Mouse (Mus musculus): ENCODE data around the gene Tmcc1. TPM values are rescaled to one million over a fixed set of nuclear protein-coding genes. Genes with fewer than 3 reads are reported as not detected.

Tmcc1 gene
- total and polyA plus RNA-seq, 3 experiments: 9.1 to 30.6 TPM; not detected in 1

DNA sequence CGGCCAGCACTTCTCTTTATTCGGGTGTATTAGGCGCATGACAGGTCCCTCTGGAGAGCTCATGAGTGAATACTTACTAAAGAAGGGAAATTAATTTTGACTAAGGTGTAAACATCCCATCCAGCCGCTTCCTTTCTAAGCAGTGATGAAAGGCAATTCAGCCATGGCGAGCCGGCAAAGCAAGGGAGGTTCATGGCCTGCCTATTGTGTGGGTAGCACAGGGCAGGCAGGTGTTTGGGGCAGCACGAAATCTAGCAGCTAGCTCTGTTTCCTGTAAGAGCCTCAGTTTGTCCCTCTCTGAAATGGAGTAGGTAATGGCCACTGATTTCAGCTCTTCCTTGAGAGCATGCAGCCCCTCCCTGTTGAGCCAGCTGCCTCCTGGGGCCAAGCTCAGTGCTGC is 208.7 kb downstream of the Tmcc1 start:
- no peak overlapping the region for H3K27ac ChIP-seq (ENCODE audit: control insufficient read depth, low read depth, low read length)
- H3K27me3 ChIP-seq (ENCODE audit: control insufficient read depth in 1 of 2, insufficient read depth in 2 of 2, low read length in 2 of 2): no peaks in the 10 kb centered on the region
- TF ChIP-seq MAFK (IDR thresholded peaks at IDR 0.05; ENCODE audit: borderline replicate concordance, low read depth, low read length) (no peak), NRF1 (IDR thresholded peaks at IDR 0.05; ENCODE audit: insufficient read depth, low read depth, low read length, poor library complexity, severe bottlenecking) (no peak), GABPA (IDR thresholded peaks at IDR 0.05; ENCODE audit: low read depth, low read length) (no peak), UBTF (IDR thresholded peaks at IDR 0.05; ENCODE audit: borderline replicate concordance, insufficient read depth, low read depth, low read length) (no peak), MYB (IDR thresholded peaks at IDR 0.05; ENCODE audit: low read depth, low read length) (no peak), NELFE (IDR thresholded peaks at IDR 0.05; ENCODE audit: low read depth, low read length) (no peak), EP300 (IDR thresholded peaks at IDR 0.05; ENCODE audit: low read depth in 1 of 2, low read length in 2 of 2) (no peak), ZKSCAN1 (IDR thresholded peaks at IDR 0.05; ENCODE audit: low read depth, low read length) (no peak)
- no peak for DNase-seq (ENCODE audit: low read depth, low spot score)
- no peaks in the 10 kb centered on the region for H3K4me1 ChIP-seq (ENCODE audit: control insufficient read depth in 1 of 2, insufficient read depth in 2 of 2, low read length in 2 of 2)
- no peak overlapping the region for H3K4me3 ChIP-seq (ENCODE audit: control insufficient read depth in 1 of 2, insufficient read depth in 1 of 2, low read depth in 2 of 2, low read length in 2 of 2)
- H3K9ac ChIP-seq (ENCODE audit: control insufficient read depth, low read depth, low read length, poor library complexity, severe bottlenecking): no peak overlapping the region
- H3K79me2 ChIP-seq (ENCODE audit: control insufficient read depth, insufficient read depth, low read length, poor library complexity): no peaks in the 10 kb centered on the region
- H3K9me3 ChIP-seq (replicated peaks; ENCODE audit: insufficient read depth, low read length): no peaks in the 10 kb centered on the region
- H3K36me3 ChIP-seq (ENCODE audit: control insufficient read depth in 1 of 2, insufficient read depth in 2 of 2, low read length in 2 of 2): no peaks in the 10 kb centered on the region

DNA sequence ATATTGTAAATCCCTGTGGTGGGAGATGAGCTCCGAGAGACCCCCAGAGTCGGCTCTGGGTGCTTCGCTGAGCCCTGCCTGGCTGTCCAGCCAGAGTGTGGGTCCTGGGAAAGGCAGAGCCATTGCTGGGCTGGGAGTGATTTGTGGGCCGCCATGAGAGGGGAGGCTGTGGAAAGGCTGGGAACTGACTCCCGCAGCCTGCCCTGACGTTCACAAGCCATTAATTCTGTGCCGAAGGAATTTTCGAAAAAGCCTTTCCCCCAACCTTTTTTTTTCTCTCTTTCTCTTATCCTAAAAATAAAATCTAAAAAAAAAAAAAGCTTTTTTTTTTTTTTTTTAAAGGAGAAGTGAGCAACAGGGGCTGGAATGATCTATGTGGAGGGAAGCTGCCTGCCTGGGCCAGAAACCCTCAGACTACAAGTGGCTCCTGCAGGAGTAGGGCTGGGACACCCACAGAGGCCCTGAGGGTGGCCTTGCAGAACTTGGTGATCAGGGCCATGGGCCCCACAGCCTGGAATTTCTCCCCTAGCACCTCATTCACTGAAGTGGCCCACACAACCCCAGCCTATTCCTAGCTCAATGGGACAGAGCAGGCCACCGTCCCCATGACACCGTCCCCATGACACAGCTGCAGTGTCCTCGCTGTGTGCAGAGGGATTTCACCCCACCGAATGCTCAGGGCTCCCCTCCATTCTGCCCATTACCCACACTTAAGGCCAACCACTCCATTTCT is 209.8 kb downstream of the Tmcc1 start:
- TF ChIP-seq ZKSCAN1 (IDR thresholded peaks at IDR 0.05; ENCODE audit: low read depth, low read length) (no peak), ZNF384 (IDR thresholded peaks at IDR 0.05; ENCODE audit: low read depth, low read length) (peak; percentile 75)
- Histone ChIP-seq H3K27me3 (ENCODE audit: control insufficient read depth in 1 of 2, insufficient read depth in 2 of 2, low read length in 2 of 2) (no peaks in the 10 kb centered on the region), H3K4me1 (ENCODE audit: control insufficient read depth in 1 of 2, insufficient read depth in 2 of 2, low read length in 2 of 2) (no peaks in the 10 kb centered on the region), H3K36me3 (ENCODE audit: control insufficient read depth in 1 of 2, insufficient read depth in 2 of 2, low read length in 2 of 2) (no peaks in the 10 kb centered on the region), H3K4me3 (ENCODE audit: control insufficient read depth in 1 of 2, insufficient read depth in 1 of 2, low read depth in 2 of 2, low read length in 2 of 2) (no peak overlapping the region), H3K27ac (ENCODE audit: control insufficient read depth, low read depth, low read length) (no peak overlapping the region), H3K9ac (ENCODE audit: control insufficient read depth, low read depth, low read length, poor library complexity, severe bottlenecking) (no peak overlapping the region), H3K9me3 (replicated peaks; ENCODE audit: insufficient read depth, low read length) (no peaks in the 10 kb centered on the region), H3K79me2 (ENCODE audit: control insufficient read depth, insufficient read depth, low read length, poor library complexity) (no peaks in the 10 kb centered on the region)
- no peak for DNase-seq (ENCODE audit: low read depth, low spot score)

DNA sequence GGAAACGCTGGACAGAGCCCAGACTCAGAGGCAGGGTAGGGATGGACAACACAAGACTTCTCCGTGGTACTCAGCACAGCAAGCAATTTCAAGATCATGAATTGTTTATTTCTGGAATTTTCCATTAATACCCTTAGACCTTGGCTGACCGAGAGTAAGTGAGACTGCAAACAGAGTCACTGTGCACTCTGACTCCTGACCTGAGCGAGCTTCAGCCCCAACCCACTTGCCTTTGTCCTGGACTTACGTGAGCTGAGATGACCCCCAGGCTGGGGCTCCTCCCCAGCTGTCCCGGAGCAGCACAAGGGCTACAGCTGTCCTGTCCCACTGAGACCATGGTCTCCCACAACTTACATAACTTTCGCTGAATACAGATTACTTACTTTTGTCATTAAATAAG is 210.4 kb downstream of the Tmcc1 start:
- no peak overlapping the region for H3K4me3 ChIP-seq (ENCODE audit: control insufficient read depth in 1 of 2, insufficient read depth in 1 of 2, low read depth in 2 of 2, low read length in 2 of 2)
- no peaks in the 10 kb centered on the region for H3K79me2 ChIP-seq (ENCODE audit: control insufficient read depth, insufficient read depth, low read length, poor library complexity)
- H3K9ac ChIP-seq (ENCODE audit: control insufficient read depth, low read depth, low read length, poor library complexity, severe bottlenecking): no peak overlapping the region
- no peaks in the 10 kb centered on the region for H3K9me3 ChIP-seq (replicated peaks; ENCODE audit: insufficient read depth, low read length)
- no peaks in the 10 kb centered on the region for H3K36me3 ChIP-seq (ENCODE audit: control insufficient read depth in 1 of 2, insufficient read depth in 2 of 2, low read length in 2 of 2)
- H3K27me3 ChIP-seq (ENCODE audit: control insufficient read depth in 1 of 2, insufficient read depth in 2 of 2, low read length in 2 of 2): no peaks in the 10 kb centered on the region
- no peaks in the 10 kb centered on the region for H3K4me1 ChIP-seq (ENCODE audit: control insufficient read depth in 1 of 2, insufficient read depth in 2 of 2, low read length in 2 of 2)
- no peak for TF ChIP-seq E2F4 (IDR thresholded peaks at IDR 0.05; ENCODE audit: borderline replicate concordance, low read depth, low read length)
- TF ChIP-seq JUND (IDR thresholded peaks at IDR 0.05; ENCODE audit: low read depth, low read length): no peak
- no peak for TF ChIP-seq NELFE (IDR thresholded peaks at IDR 0.05; ENCODE audit: low read depth, low read length)
- TF ChIP-seq HCFC1 (IDR thresholded peaks at IDR 0.05; ENCODE audit: low read depth, low read length): no peak
- no peak for TF ChIP-seq CHD2 (IDR thresholded peaks at IDR 0.05; ENCODE audit: low read length)
- no peak for TF ChIP-seq MEF2A (IDR thresholded peaks at IDR 0.05; ENCODE audit: extremely low read depth, insufficient replicate concordance, low read depth, low read length, poor library complexity, severe bottlenecking)
- TF ChIP-seq TAL1 (IDR thresholded peaks at IDR 0.05; ENCODE audit: low read length): no peak
- TF ChIP-seq RAD21 (IDR thresholded peaks at IDR 0.05; ENCODE audit: low read depth, low read length): no peak
- no peak for TF ChIP-seq SMC3 (IDR thresholded peaks at IDR 0.05; ENCODE audit: low read depth, low read length)
- no peak for TF ChIP-seq MAFK (IDR thresholded peaks at IDR 0.05; ENCODE audit: borderline replicate concordance, low read depth, low read length)
- no peak for TF ChIP-seq UBTF (IDR thresholded peaks at IDR 0.05; ENCODE audit: borderline replicate concordance, insufficient read depth, low read depth, low read length)
- no peak for TF ChIP-seq RCOR1 (IDR thresholded peaks at IDR 0.05; ENCODE audit: low read depth, low read length)
- no peak for TF ChIP-seq MXI1 (IDR thresholded peaks at IDR 0.05; ENCODE audit: low read depth, low read length)
- no peak for TF ChIP-seq POLR2A (IDR thresholded peaks at IDR 0.05; ENCODE audit: control insufficient read depth in 1 of 2, insufficient read depth in 1 of 2, low read depth in 1 of 2, low read length in 2 of 2, poor library complexity in 1 of 2)
- TF ChIP-seq CTCF (IDR thresholded peaks at IDR 0.05 in 2 of 3, conservative IDR thresholded peaks at IDR 0.05 in 1 of 3; ENCODE audit: control insufficient read depth in 1 of 3, insufficient read depth in 1 of 3, low read depth in 2 of 3, low read length in 3 of 3, poor library complexity in 1 of 3, severe bottlenecking in 1 of 3): no peak
- TF ChIP-seq TBP (IDR thresholded peaks at IDR 0.05; ENCODE audit: low read depth, low read length): no peak
- no peak for TF ChIP-seq KAT2A (conservative IDR thresholded peaks at IDR 0.05; ENCODE audit: low read depth, low read length)
- DNase-seq (ENCODE audit: low read depth, low spot score): no peak
- no peak overlapping the region for H3K27ac ChIP-seq (ENCODE audit: control insufficient read depth, low read depth, low read length)

Data from MEL (cell line).